Mouse (Mus musculus): ENCODE data around the gene Slc35e2.
"Not testable (repeated sequence)": the region's sequence is repeated elsewhere in the genome, so short reads cannot be mapped to it uniquely, and the experiment has no call there.

Gene Slc35e2

GRCm38 (mm10) chr4:155669598-155670075 lies 68.4 kb downstream of the Slc35e2 start:
- DNase-seq (ENCODE audit: extremely low spot score), result no peak

DNA sequence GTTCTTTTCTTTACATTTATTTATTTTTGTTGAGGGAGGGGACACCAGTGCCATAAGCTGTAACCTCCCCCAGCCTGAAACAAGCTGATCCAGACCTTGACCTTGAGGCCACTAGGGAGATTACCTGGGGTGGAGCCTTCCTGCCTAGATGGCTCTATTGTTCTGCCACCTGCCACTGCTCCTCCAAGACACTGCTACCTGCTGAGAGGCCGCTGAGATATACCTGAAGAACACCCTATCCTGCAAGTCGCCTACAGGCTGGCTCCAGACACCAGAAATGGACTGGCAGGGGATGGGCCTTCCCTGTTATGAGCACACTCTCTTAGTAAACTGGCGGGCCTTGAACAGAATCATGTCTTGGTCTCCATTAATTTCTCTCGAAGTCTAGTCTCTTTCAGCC lies 69.0 kb downstream of the Slc35e2 start:
- DNase-seq (ENCODE audit: extremely low spot score), result not testable (repeated sequence)

GRCm38 (mm10) chr4:155672082-155672481 lies 70.9 kb downstream of the Slc35e2 start:
- no peak for DNase-seq (ENCODE audit: extremely low spot score)
